Mouse (Mus musculus): ENCODE data around the gene Pygm. TPM values are rescaled to one million over a fixed set of nuclear protein-coding genes. Genes with fewer than 3 reads are reported as not detected.

Gene Pygm
- polyA plus RNA-seq, 1 experiment from 2014 or later, result 2.2 TPM

DNA sequence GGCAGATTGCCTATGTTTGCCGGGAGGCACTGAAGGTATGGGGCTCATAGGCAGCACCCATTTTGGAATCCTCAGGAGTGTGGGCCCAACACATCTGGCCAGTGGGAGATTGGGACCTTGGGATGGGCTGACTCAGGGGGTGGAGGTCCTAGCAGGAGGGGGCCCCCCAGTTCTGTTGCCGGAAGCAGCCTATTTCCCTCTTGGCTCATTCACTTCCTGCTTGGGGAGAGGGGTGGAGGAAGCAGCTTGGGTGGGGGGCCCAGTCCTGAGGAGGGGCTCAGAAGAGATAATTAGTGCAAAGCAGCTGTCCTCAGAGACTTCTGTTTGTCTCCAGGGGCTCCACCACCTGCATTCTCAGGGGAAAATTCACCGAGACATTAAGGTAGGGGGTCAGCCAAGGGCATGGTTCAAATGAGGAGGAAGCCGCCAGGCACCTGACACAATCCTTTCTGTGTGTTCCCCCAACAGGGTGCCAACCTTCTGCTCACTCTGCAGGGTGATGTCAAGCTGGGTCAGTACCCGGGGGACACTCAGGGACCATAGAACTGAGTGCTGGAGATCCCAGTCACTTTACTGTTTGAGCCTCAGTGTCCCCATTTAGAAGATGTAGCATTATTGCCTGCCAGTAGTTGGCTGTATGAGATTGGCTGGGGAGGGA, 41.8 kb upstream of the Pygm start:
- H3K4me2 ChIP-seq (replicated peaks), result peak overlapping the region; percentile 86; the same call in 1 of the 2 replicates
- WGBS, result 78% methylated on average over 5 of the region's 5 CpGs
- no peak; the same call in 1 of the 2 replicates for ATAC-seq
- no peaks in the 10 kb centered on the region for H3K9me3 ChIP-seq
- H3K9ac ChIP-seq (replicated peaks), result no peak overlapping the region
- H3K27me3 ChIP-seq, result no peaks in the 10 kb centered on the region
- H3K27ac ChIP-seq, result no peak overlapping the region
- peaks cover 85% of the 10 kb centered on the region for H3K36me3 ChIP-seq
- no peak overlapping the region for H3K4me3 ChIP-seq (replicated peaks)
- peaks cover 25% of the 10 kb centered on the region for H3K4me1 ChIP-seq (replicated peaks)

- Histone ChIP-seq H3K4me3 (replicated peaks) (no peak overlapping the region), H3K4me2 (replicated peaks) (no peak overlapping the region), H3K36me3 (peaks cover 84% of the 10 kb centered on the region), H3K9me3 (no peaks in the 10 kb centered on the region), H3K27me3 (no peaks in the 10 kb centered on the region), H3K4me1 (replicated peaks) (peaks cover 21% of the 10 kb centered on the region), H3K27ac (no peak overlapping the region), H3K9ac (replicated peaks) (no peak overlapping the region)
- 89% methylated on average over 19 of the region's 19 CpGs for WGBS
- no peak for ATAC-seq
Measured at GRCm38 (mm10) chr19:6343066-6343925, 40.9 kb upstream of the Pygm start.

GRCm38 (mm10) chr19:6343996-6344395, 40.2 kb upstream of the Pygm start:
- 94% methylated on average over 5 of the region's 5 CpGs for WGBS
- Histone ChIP-seq H3K4me2 (replicated peaks) (no peak overlapping the region), H3K9me3 (no peaks in the 10 kb centered on the region), H3K27ac (no peak overlapping the region), H3K27me3 (no peaks in the 10 kb centered on the region), H3K9ac (replicated peaks) (no peak overlapping the region), H3K36me3 (peaks cover 77% of the 10 kb centered on the region), H3K4me1 (replicated peaks) (peaks cover 21% of the 10 kb centered on the region), H3K4me3 (replicated peaks) (no peak overlapping the region)
- no peak for ATAC-seq

GRCm38 (mm10) chr19:6346023-6346422, 38.2 kb upstream of the Pygm start:
- H3K9ac ChIP-seq (replicated peaks), result no peak overlapping the region
- no peak for ATAC-seq
- H3K4me3 ChIP-seq (replicated peaks), result no peak overlapping the region
- WGBS, result 96% methylated on average over 5 of the region's 5 CpGs
- H3K4me1 ChIP-seq (replicated peaks), result peaks cover 14% of the 10 kb centered on the region
- no peak overlapping the region for H3K4me2 ChIP-seq (replicated peaks)
- H3K27me3 ChIP-seq, result no peaks in the 10 kb centered on the region
- no peaks in the 10 kb centered on the region for H3K9me3 ChIP-seq
- peaks cover 76% of the 10 kb centered on the region for H3K36me3 ChIP-seq
- H3K27ac ChIP-seq, result no peak overlapping the region

DNA sequence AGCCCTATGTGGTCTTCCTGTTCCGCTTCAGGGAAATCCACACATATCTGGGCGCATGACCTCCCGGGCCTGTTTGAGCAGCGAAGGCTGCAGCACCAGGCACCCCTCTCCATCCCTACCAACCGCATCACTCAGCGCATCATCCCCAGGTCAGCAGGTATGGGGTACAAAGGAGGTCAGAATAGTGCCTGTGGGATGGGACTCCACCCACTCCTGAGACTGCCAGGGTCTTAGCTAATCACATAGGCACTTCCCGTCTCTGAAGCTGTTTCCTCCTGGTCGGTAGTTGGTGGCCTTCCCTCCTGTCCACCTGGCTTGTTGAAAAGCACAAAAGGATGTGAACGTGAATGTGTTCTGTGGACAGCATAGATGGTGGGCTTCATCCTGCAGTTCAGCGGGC, 37.5 kb upstream of the Pygm start:
- Histone ChIP-seq H3K4me2 (replicated peaks) (no peak overlapping the region), H3K36me3 (peaks cover 82% of the 10 kb centered on the region), H3K27ac (no peak overlapping the region), H3K9ac (replicated peaks) (no peak overlapping the region), H3K4me3 (replicated peaks) (no peak overlapping the region), H3K9me3 (no peaks in the 10 kb centered on the region), H3K27me3 (no peaks in the 10 kb centered on the region), H3K4me1 (replicated peaks) (peaks cover 7% of the 10 kb centered on the region)
- 92% methylated on average over 10 of the region's 10 CpGs for WGBS
- ATAC-seq, result no peak

- Histone ChIP-seq H3K9me3 (no peaks in the 10 kb centered on the region), H3K4me1 (replicated peaks) (peaks cover 6% of the 10 kb centered on the region), H3K27me3 (no peaks in the 10 kb centered on the region), H3K27ac (no peak overlapping the region), H3K9ac (replicated peaks) (no peak overlapping the region), H3K36me3 (peaks cover 77% of the 10 kb centered on the region), H3K4me3 (replicated peaks) (no peak overlapping the region), H3K4me2 (replicated peaks) (no peak overlapping the region)
- 93% methylated on average over 4 of the region's 4 CpGs for WGBS
- ATAC-seq, result no peak
Measured at GRCm38 (mm10) chr19:6347615-6348014, 36.6 kb upstream of the Pygm start.

- peaks cover 77% of the 10 kb centered on the region for H3K36me3 ChIP-seq
- no peaks in the 10 kb centered on the region for H3K27me3 ChIP-seq
- peaks cover 6% of the 10 kb centered on the region for H3K4me1 ChIP-seq (replicated peaks)
- no peak for ATAC-seq
- H3K9ac ChIP-seq (replicated peaks), result no peak overlapping the region
- H3K4me2 ChIP-seq (replicated peaks), result no peak overlapping the region
- no peaks in the 10 kb centered on the region for H3K9me3 ChIP-seq
- H3K4me3 ChIP-seq (replicated peaks), result no peak overlapping the region
- 75% methylated on average over 9 of the region's 9 CpGs for WGBS
- 0 out of 2 replicates have a peak overlapping the region, but pooled peaks have one; percentile 7 for H3K27ac ChIP-seq
Measured at GRCm38 (mm10) chr19:6348717-6349116, 35.5 kb upstream of the Pygm start.

- 0 out of 2 replicates have a peak overlapping the region, but pooled peaks have one; percentile 7 for H3K27ac ChIP-seq
- no peaks in the 10 kb centered on the region for H3K9me3 ChIP-seq
- no peak overlapping the region for H3K4me2 ChIP-seq (replicated peaks)
- WGBS, result 46% methylated on average over 14 of the region's 14 CpGs
- peaks cover 6% of the 10 kb centered on the region for H3K4me1 ChIP-seq (replicated peaks)
- no peak overlapping the region for H3K9ac ChIP-seq (replicated peaks)
- H3K36me3 ChIP-seq, result peaks cover 77% of the 10 kb centered on the region
- ATAC-seq, result no peak
- no peak overlapping the region for H3K4me3 ChIP-seq (replicated peaks)
- H3K27me3 ChIP-seq, result no peaks in the 10 kb centered on the region
Measured at GRCm38 (mm10) chr19:6349215-6349983, 34.8 kb upstream of the Pygm start.

DNA sequence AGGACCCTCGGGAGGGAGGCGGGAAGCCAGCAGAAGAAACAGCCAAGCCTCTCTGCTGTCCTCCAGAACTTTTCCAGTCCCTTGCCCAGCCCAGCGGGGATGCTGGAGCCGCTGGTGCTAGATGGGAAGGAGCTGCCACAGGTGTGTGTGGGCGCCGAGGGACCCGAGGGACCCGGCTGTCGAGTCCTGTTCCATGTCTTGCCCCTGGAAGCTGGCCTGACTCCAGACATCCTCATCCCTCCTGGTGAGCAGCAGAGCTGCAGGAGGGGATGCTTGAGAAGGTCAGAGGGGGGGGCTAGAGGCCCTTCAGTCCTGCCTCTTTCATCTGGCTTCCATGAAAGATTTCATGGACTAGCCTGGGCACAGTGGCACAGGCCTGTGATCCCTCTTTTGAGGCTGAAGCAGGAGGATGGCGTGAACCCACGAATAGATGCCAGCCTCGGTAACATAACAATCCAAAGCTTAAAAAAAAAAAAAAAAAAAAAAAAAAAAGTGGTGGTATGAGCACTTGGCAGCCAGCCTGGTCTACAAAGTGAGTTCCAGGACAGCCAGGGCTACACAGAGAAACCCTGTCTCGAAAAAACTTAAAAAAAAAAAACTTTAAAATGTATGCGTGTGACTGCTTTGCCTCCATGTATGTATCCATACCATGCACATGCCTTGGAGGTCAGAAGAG, 32.6 kb upstream of the Pygm start:
- Histone ChIP-seq H3K27me3 (no peaks in the 10 kb centered on the region), H3K4me2 (replicated peaks) (no peak overlapping the region), H3K27ac (no peak overlapping the region), H3K4me1 (replicated peaks) (peaks cover 6% of the 10 kb centered on the region), H3K9ac (replicated peaks) (no peak overlapping the region), H3K9me3 (no peaks in the 10 kb centered on the region), H3K36me3 (peaks cover 56% of the 10 kb centered on the region), H3K4me3 (replicated peaks) (no peak overlapping the region)
- ATAC-seq, result no peak
- WGBS, result 68% methylated on average over 14 of the region's 14 CpGs

GRCm38 (mm10) chr19:6352107-6352505, 32.1 kb upstream of the Pygm start:
- WGBS, result 96% methylated on average over 2 of the region's 2 CpGs
- H3K4me2 ChIP-seq (replicated peaks), result no peak overlapping the region

GRCm38 (mm10) chr19:6354030-6354429, 30.2 kb upstream of the Pygm start:
- Histone ChIP-seq H3K9me3 (no peaks in the 10 kb centered on the region), H3K27ac (no peak overlapping the region), H3K36me3 (peaks cover 40% of the 10 kb centered on the region), H3K9ac (replicated peaks) (no peak overlapping the region), H3K4me1 (replicated peaks) (peaks cover 6% of the 10 kb centered on the region; the same call in 1 of the 2 replicates), H3K4me2 (replicated peaks) (no peak overlapping the region), H3K4me3 (replicated peaks) (no peak overlapping the region), H3K27me3 (no peaks in the 10 kb centered on the region)
- ATAC-seq, result no peak
- 85% methylated on average over 7 of the region's 7 CpGs for WGBS

More at GRCm38 (mm10) chr19:6352107-6352505, 32.1 kb upstream of the Pygm start:
- no peak overlapping the region for H3K4me3 ChIP-seq (replicated peaks)
- peaks cover 51% of the 10 kb centered on the region for H3K36me3 ChIP-seq
- H3K27ac ChIP-seq, result no peak overlapping the region
- no peaks in the 10 kb centered on the region for H3K27me3 ChIP-seq
- H3K9me3 ChIP-seq, result no peaks in the 10 kb centered on the region
- no peak overlapping the region for H3K9ac ChIP-seq (replicated peaks)
- H3K4me1 ChIP-seq (replicated peaks), result peaks cover 6% of the 10 kb centered on the region
- no peak for ATAC-seq
